Mouse (Mus musculus) stomach, embryonic 14.5 days (tissue): ENCODE results near the gene Plcd1. TPM values are rescaled to one million over a fixed set of nuclear protein-coding genes. Genes with fewer than 3 reads are reported as not detected.

Source experiments
- ATAC-seq: fragments of 200-750 bp; cut with Nextera tagmentation; 2 replicates; pipeline ENCODE4 v1.8.0; 2017; ENCODE audit warnings: low read depth, moderate TSS enrichment; ENCODE audit not compliant: insufficient number of reproducible peaks, insufficient read depth, low FRiP score
- H3K27ac ChIP-seq: fragments of 300-500 bp; sonication (generic); 2 replicates; pipeline ENCODE4 v1.5.1; 2014; ENCODE audit warnings: mild to moderate bottlenecking, low read length, moderate library complexity, mixed read lengths
- H3K27me3 ChIP-seq: fragments of 300-500 bp; sonication (generic); 2 replicates; pipeline ENCODE4 v1.6.1; 2014; ENCODE audit warnings: low read length, control low read depth, mixed read lengths; ENCODE audit not compliant: control insufficient read depth, insufficient read depth
- H3K36me3 ChIP-seq: fragments of 300-500 bp; sonication (generic); 2 replicates; pipeline ENCODE4 v1.6.1; 2014; ENCODE audit warnings: mild to moderate bottlenecking, control low read depth, low read length, moderate library complexity, mixed read lengths; ENCODE audit not compliant: control insufficient read depth, insufficient read depth
- H3K4me1 ChIP-seq: fragments of 300-500 bp; sonication (generic); 2 replicates; pipeline ENCODE4 v1.6.1; 2014; ENCODE audit warnings: low read length, control low read depth, mixed read lengths; ENCODE audit not compliant: control insufficient read depth, insufficient read depth
- H3K4me2 ChIP-seq: fragments of 300-500 bp; sonication (generic); replicated peaks from 2 replicates; pipeline ENCODE4 v1.6.1; 2014; ENCODE audit warnings: low read depth, low read length, control low read depth
- H3K4me3 ChIP-seq: fragments of 300-500 bp; sonication (generic); 2 replicates; pipeline ENCODE4 v1.5.1; 2014; ENCODE audit warnings: low read depth, low read length, control low read depth
- H3K9ac ChIP-seq: fragments of 300-500 bp; sonication (generic); replicated peaks from 2 replicates; pipeline ENCODE4 v1.6.1; 2014; ENCODE audit warnings: low read depth, mild to moderate bottlenecking, control low read depth, low read length, moderate library complexity, mixed read lengths
- H3K9me3 ChIP-seq: fragments of 300-500 bp; sonication (generic); 2 replicates; pipeline ENCODE4 v1.6.1; 2016; ENCODE audit warnings: low read depth, low read length, control low read depth; ENCODE audit not compliant: control insufficient read depth
- WGBS: fragments of 180-500 bp; shearing (Covaris S2); extraction: QIAGEN DNeasy Blood & Tissue Kit; methylation state at CpG from one replicate; pipeline ENCODE4 v1.1.7; 2014; 5-methylcytosine and 5-hydroxymethylcytosine counted together
- microRNA-seq: library from miRNA; unstranded; fragments of <30 nt; microRNA quantifications from one replicate; pipeline ENCODE4, GENCODE M21; 2016
- polyA plus RNA-seq: library from polyadenylated mRNA; unstranded; fragments of >200 nt; fragmentation: Nextera tagmentation; extraction: Ambion mirVana; gene quantifications from 2 replicates; pipeline ENCODE4 v1.2.1, GENCODE M21; 2014

The Plcd1 gene
- polyA plus RNA-seq, 1 experiment from 2014 or later: 44.3 TPM

DNA sequence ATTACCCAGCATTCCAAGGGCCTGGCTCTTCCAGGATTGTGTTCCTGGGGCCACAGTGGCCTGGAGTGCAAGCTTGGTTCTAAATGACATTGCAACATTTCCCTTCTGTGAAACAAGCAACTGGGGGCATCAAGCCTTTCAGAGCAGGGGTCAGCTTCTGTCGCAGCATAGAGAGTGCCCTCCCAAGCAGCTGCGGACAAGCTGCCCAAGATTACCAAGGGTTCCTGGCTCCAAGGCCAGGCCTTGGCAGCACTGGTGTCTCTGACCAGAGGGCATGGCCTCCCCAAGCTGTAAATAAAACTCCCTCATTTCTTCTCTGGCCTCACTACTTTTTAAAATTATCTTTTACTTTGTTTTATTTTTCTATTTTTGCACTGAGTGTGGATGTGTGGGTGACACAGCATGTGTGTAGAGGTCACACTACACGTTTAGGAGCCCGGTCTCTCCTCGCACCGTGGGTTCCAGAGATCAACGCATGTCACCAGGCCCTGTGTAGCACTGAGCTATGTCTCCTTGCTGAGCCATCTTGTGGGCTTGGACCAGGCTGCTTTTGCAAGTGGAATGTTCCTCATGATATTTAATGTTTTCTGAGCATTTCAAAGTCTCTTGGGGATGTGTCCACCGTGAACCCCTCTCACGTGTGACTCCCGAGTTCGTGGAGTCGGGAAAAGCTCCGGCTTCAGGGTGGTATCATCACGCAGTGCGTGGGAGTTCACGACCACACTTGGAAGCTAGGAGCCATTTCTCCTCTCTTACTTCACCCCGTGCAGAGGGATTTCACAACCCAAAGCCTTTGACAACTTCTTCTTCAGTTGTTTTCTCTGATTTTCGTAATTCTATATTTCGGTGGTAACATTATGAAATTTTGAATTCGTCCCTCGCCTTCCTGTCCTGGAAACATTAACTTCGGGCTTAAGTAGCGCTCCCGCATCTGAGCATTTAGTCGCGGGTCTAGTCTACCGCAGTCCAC lies 64.8 kb downstream of the Plcd1 start:
- 93% methylated on average over 27 of the region's 27 CpGs for WGBS
- no peaks in the 10 kb centered on the region for H3K9me3 ChIP-seq
- H3K27me3 ChIP-seq: no peaks in the 10 kb centered on the region
- ATAC-seq: no peak
- no peak overlapping the region for H3K27ac ChIP-seq
- H3K36me3 ChIP-seq: peaks cover 10% of the 10 kb centered on the region
- no peaks in the 10 kb centered on the region for H3K4me1 ChIP-seq
- H3K4me3 ChIP-seq: no peak overlapping the region
- no peak overlapping the region for H3K4me2 ChIP-seq
- no peak overlapping the region for H3K9ac ChIP-seq

DNA sequence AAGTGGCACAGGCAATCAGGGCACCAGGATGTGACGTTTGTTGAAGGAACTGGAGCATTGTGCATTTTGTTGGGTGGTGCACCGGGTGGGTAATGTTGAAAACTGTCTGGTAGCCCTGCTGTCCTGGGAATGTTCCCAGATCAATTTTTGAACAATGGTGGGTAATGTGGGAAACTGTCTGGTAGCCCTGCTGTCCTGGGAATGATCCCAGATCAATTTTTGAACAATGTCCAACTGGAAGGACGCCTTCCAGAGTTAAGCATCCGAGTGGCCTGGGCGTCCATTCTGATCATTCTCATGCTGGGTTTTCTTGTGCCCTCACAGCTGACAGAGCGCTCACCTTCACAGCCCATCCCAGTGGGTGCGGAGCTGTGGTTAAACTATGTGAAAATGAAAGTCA lies 66.0 kb downstream of the Plcd1 start:
- Histone ChIP-seq H3K4me1 (no peaks in the 10 kb centered on the region), H3K4me2 (no peak overlapping the region), H3K4me3 (no peak overlapping the region), H3K27ac (no peak overlapping the region), H3K36me3 (peaks cover 8% of the 10 kb centered on the region; the same call in 1 of the 2 replicates), H3K9ac (no peak overlapping the region), H3K27me3 (no peaks in the 10 kb centered on the region), H3K9me3 (no peaks in the 10 kb centered on the region)
- WGBS: 88% methylated on average over 7 of the region's 7 CpGs
- no peak for ATAC-seq

DNA sequence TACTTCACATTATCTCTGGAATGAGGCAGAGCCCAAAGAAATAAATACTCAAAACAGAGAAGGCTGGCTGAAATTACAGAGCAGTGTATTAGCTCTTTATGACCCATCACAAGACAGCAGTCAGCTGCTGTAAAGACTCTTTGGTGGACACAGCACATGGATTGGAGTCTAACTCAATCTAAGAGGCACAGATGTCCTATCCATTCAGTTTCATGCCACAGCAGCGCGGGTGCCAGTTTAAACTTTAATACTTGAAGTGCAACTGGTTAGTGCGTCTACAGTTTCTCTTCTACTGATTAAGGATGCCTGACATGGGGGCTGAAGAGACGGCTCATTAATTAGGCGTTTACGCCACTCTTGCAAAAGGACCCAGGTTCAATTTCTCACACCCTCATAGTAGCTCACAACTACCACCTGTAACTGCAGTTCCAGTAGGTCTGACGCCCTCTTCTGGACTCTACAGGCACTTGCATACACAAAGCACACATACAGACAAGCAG lies 67.4 kb downstream of the Plcd1 start:
- Histone ChIP-seq H3K9me3 (no peaks in the 10 kb centered on the region), H3K9ac (no peak overlapping the region), H3K4me3 (no peak overlapping the region), H3K27me3 (no peaks in the 10 kb centered on the region), H3K36me3 (0 out of 2 replicates have a peak, but pooled peaks cover 4% of the 10 kb centered on the region), H3K4me1 (no peaks in the 10 kb centered on the region), H3K27ac (no peak overlapping the region), H3K4me2 (no peak overlapping the region)
- ATAC-seq: no peak
- WGBS: 86% methylated on average over 7 of the region's 7 CpGs

GRCm38 (mm10) chr9:119025263-119025662 lies 68.0 kb downstream of the Plcd1 start:
- Histone ChIP-seq H3K9me3 (no peaks in the 10 kb centered on the region), H3K4me3 (no peak overlapping the region), H3K4me2 (no peak overlapping the region), H3K27me3 (no peaks in the 10 kb centered on the region), H3K36me3 (0 out of 2 replicates have a peak, but pooled peaks cover 4% of the 10 kb centered on the region), H3K4me1 (no peaks in the 10 kb centered on the region), H3K9ac (no peak overlapping the region), H3K27ac (no peak overlapping the region)
- 64% methylated on average over 6 of the region's 6 CpGs for WGBS
- no peak for ATAC-seq

DNA sequence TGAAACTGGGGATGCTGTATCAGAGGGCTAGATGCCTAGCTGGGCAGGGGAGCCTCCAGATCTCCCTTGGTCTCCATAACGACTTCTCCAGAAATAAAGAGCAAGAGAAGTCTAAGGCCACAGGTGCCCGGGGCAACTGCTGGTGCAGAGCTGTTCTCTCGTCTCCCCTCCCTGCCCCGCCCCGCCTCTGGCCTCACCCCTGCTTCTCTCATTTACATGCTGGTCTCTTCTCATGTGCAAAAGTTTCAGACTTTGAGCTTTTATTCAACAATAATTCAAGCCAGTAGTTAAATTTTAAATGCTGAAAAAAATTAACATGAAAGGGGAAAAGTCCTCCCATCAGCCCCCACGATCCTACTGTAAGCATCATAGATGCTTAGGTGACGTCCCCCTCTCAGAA lies 71.6 kb downstream of the Plcd1 start:
- Histone ChIP-seq H3K27ac (no peak overlapping the region), H3K4me1 (no peaks in the 10 kb centered on the region), H3K4me2 (no peak overlapping the region), H3K4me3 (no peak overlapping the region), H3K9me3 (no peaks in the 10 kb centered on the region), H3K36me3 (peaks cover 17% of the 10 kb centered on the region), H3K9ac (no peak overlapping the region), H3K27me3 (no peaks in the 10 kb centered on the region)
- WGBS: 75% methylated on average over 7 of the region's 7 CpGs
- ATAC-seq: no peak

Small RNAs within 50 kb of the gene (microRNA-seq; reads per million reads assigned to microRNA genes)
- gene Mir26a-1: 25.8 reads per million, percentile 30 among the genes with 10 or more reads in this experiment

Other genes starting within 250 kb of the Plcd1 start
- 26.6 and 26.7 TPM in 2 replicates for gene Ctdspl, start 167.0 kb downstream of the Plcd1 start, polyA plus RNA-seq
- 31.6 and 37.9 TPM in 2 replicates for gene Vill, start 40.7 kb downstream of the Plcd1 start, polyA plus RNA-seq
- 0.65 and 0.66 TPM in 2 replicates for gene Dlec1, start 9.0 kb upstream of the Plcd1 start, polyA plus RNA-seq
- gene Acaa1b, start 63.6 kb upstream of the Plcd1 start, polyA plus RNA-seq: 0.91 and 1.2 TPM in 2 replicates
- not detected in 2 replicates for gene Gm47289, start 65.7 kb upstream of the Plcd1 start, polyA plus RNA-seq
- gene Slc22a13, start 115.6 kb upstream of the Plcd1 start, polyA plus RNA-seq: not detected in 2 replicates
- gene Oxsr1, start 228.9 kb upstream of the Plcd1 start, polyA plus RNA-seq: 16.6 and 16.9 TPM in 2 replicates
- 99.1 and 101 TPM in 2 replicates for gene Acaa1a, start 246.2 kb upstream of the Plcd1 start, polyA plus RNA-seq
- 28.4 and 33.9 TPM in 2 replicates for gene Myd88, start 247.9 kb upstream of the Plcd1 start, polyA plus RNA-seq